ENCODE assay signal across 29 mouse cellular contexts in genomic region chr8:89107895-89108660, GRCm38 (mm10).
DNase-seq lines count a peak whose midpoint lies in the region; ATAC-seq lines count a peak whose summit lies in the region.
"Had no signal": no experiment of that assay in that cellular context is flagged by ENCODE, and none has a peak within 500 bp of the region (broad histone marks: within the 10 kb centered on the region; RNA-seq: fewer than 3 reads in every experiment).

No protein-coding gene starts in this region.

- no peaks in the 10 kb centered on the region for H3K36me3 ChIP-seq in kidney, embryonic 15.5 days
- no peaks in the 10 kb centered on the region for H3K36me3 ChIP-seq in limb, embryonic 10.5 days
- no peaks in the 10 kb centered on the region for H3K36me3 ChIP-seq in limb, embryonic 15.5 days
- H3K36me3 ChIP-seq in midbrain, embryonic 16.5 days (ENCODE audit: control insufficient read depth, insufficient read depth, low read length), result no peaks in the 10 kb centered on the region
- H3K36me3 ChIP-seq: embryonic facial prominence, embryonic 13.5 days; forebrain, embryonic 10.5 days; forebrain, embryonic 15.5 days; heart, embryonic 12.5 days; liver, embryonic 15.5 days; lung, embryonic 15.5 days; neural tube, embryonic 13.5 days had no signal

- peaks cover 24% of the 10 kb centered on the region for H3K4me1 ChIP-seq in kidney, embryonic 15.5 days
- H3K4me1 ChIP-seq in limb, embryonic 10.5 days, result peaks cover 27% of the 10 kb centered on the region
- peaks cover 14% of the 10 kb centered on the region for H3K4me1 ChIP-seq in limb, embryonic 15.5 days
- H3K4me1 ChIP-seq in midbrain, embryonic 16.5 days (ENCODE audit: control insufficient read depth, insufficient read depth, low read length), result no peaks in the 10 kb centered on the region
- H3K4me1 ChIP-seq: forebrain, embryonic 15.5 days; heart, embryonic 12.5 days; liver, embryonic 15.5 days; lung, embryonic 15.5 days had no signal

- H3K27ac ChIP-seq in kidney, embryonic 15.5 days, result peak overlapping the region; percentile 41
- peak overlapping the region; percentile 69 for H3K27ac ChIP-seq in limb, embryonic 10.5 days
- no peak overlapping the region; the same call in 1 of the 2 replicates for H3K27ac ChIP-seq in limb, embryonic 15.5 days
- no peak overlapping the region for H3K27ac ChIP-seq in midbrain, embryonic 16.5 days (ENCODE audit: low read length)
- H3K27ac ChIP-seq: embryonic facial prominence, embryonic 13.5 days; forebrain, embryonic 10.5 days; forebrain, embryonic 15.5 days; heart, adult 2 months; hindbrain, embryonic 14.5 days; liver, embryonic 15.5 days; lung, embryonic 15.5 days; neural tube, embryonic 13.5 days had no signal

- no peaks in the 10 kb centered on the region for H3K27me3 ChIP-seq in kidney, embryonic 15.5 days
- no peaks in the 10 kb centered on the region for H3K27me3 ChIP-seq in limb, embryonic 10.5 days (ENCODE audit: low read depth, poor library complexity, severe bottlenecking)
- H3K27me3 ChIP-seq in limb, embryonic 15.5 days, result no peaks in the 10 kb centered on the region
- H3K27me3 ChIP-seq in midbrain, embryonic 16.5 days (ENCODE audit: control insufficient read depth, insufficient read depth, low read depth, low read length), result no peaks in the 10 kb centered on the region
- H3K27me3 ChIP-seq: embryonic facial prominence, embryonic 13.5 days; forebrain, embryonic 15.5 days; heart, embryonic 12.5 days; liver, embryonic 15.5 days; lung, embryonic 15.5 days; neural tube, embryonic 13.5 days had no signal

- 25% methylated on average over 15 of the region's 15 CpGs for WGBS in kidney, embryonic 15.5 days
- 48% methylated on average over 15 of the region's 15 CpGs for WGBS in limb, embryonic 10.5 days
- WGBS in limb, embryonic 15.5 days, result 15% methylated on average over 15 of the region's 15 CpGs
- WGBS in midbrain, embryonic 16.5 days, result 73% methylated on average over 15 of the region's 15 CpGs

- H3K9ac ChIP-seq in kidney, embryonic 15.5 days, result no peak overlapping the region
- H3K9ac ChIP-seq in limb, embryonic 15.5 days, result no peak overlapping the region
- H3K9ac ChIP-seq in midbrain, embryonic 16.5 days (ENCODE audit: low read depth, low read length), result no peak overlapping the region
- H3K9ac ChIP-seq: embryonic facial prominence, embryonic 13.5 days; forebrain, embryonic 15.5 days; heart, embryonic 12.5 days; hindbrain, embryonic 14.5 days; liver, embryonic 15.5 days; lung, embryonic 15.5 days; neural tube, embryonic 13.5 days had no signal

- H3K4me3 ChIP-seq in kidney, embryonic 15.5 days (replicated peaks), result no peak overlapping the region
- H3K4me3 ChIP-seq in limb, embryonic 10.5 days, result peak overlapping the region; percentile 9; the same call in 1 of the 2 replicates
- H3K4me3 ChIP-seq in limb, embryonic 15.5 days, result no peak overlapping the region
- no peak overlapping the region for H3K4me3 ChIP-seq in midbrain, embryonic 16.5 days (ENCODE audit: low read depth, low read length)
- H3K4me3 ChIP-seq: embryonic facial prominence, embryonic 13.5 days; forebrain, embryonic 10.5 days; forebrain, embryonic 15.5 days; heart, adult 2 months; heart, embryonic 12.5 days; liver, embryonic 15.5 days; lung, embryonic 15.5 days; myocyte; neural tube, embryonic 13.5 days had no signal

- H3K4me2 ChIP-seq in kidney, embryonic 15.5 days, result peak overlapping the region; percentile 29
- 0 out of 2 replicates have a peak overlapping the region, but pooled peaks have one; percentile 10 for H3K4me2 ChIP-seq in limb, embryonic 15.5 days
- H3K4me2 ChIP-seq in midbrain, embryonic 16.5 days (ENCODE audit: low read length), result no peak overlapping the region
- H3K4me2 ChIP-seq: embryonic facial prominence, embryonic 13.5 days; forebrain, embryonic 15.5 days; heart, embryonic 12.5 days; hindbrain, embryonic 14.5 days; liver, embryonic 15.5 days; lung, embryonic 15.5 days; midbrain, embryonic 11.5 days; neural tube, embryonic 13.5 days had no signal

- no peak for DNase-seq in kidney, postnatal 10 days
- DNase-seq in embryo, embryonic 11.5 days (ENCODE audit: low read depth, low spot score), result peak; percentile 14
- peak; percentile 39 for DNase-seq in limb, embryonic 10.5 days (ENCODE audit: low spot score)
- no peak for DNase-seq in lung, adult 18-20 months
- DNase-seq: adrenal gland, postnatal 14 days; B cell, adult 2 months; cerebellum, adult 11 months; cerebellum, adult 9-10 months; cerebellum, postnatal 36 days; heart, adult 2 months; heart, postnatal 4 days; kidney, adult 18-20 months; layer of hippocampus, postnatal 36 days; thymus, adult 2 months; thymus, postnatal 36 days had no signal

- no peaks in the 10 kb centered on the region for H3K9me3 ChIP-seq in kidney, embryonic 15.5 days (replicated peaks)
- H3K9me3 ChIP-seq in limb, embryonic 10.5 days (replicated peaks), result no peaks in the 10 kb centered on the region
- H3K9me3 ChIP-seq in limb, embryonic 15.5 days, result no peaks in the 10 kb centered on the region
- no peaks in the 10 kb centered on the region for H3K9me3 ChIP-seq in midbrain, embryonic 16.5 days (replicated peaks; ENCODE audit: control insufficient read depth, low read length, poor library complexity, severe bottlenecking)
- H3K9me3 ChIP-seq: embryonic facial prominence, embryonic 13.5 days; forebrain, embryonic 10.5 days; forebrain, embryonic 15.5 days; liver, embryonic 15.5 days; lung, embryonic 15.5 days; neural tube, embryonic 13.5 days had no signal

- peak; percentile 76 for ATAC-seq in kidney, embryonic 15.5 days (replicated peaks; ENCODE audit: low FRiP score)
- ATAC-seq in limb, embryonic 15.5 days (ENCODE audit: insufficient number of reproducible peaks, low FRiP score, low TSS enrichment, low read depth), result no peak
- no peak for ATAC-seq in midbrain, embryonic 16.5 days
- ATAC-seq: forebrain, embryonic 15.5 days; inflammation-experienced regulatory T-cells, adult 6 months had no signal

Comparison
In these comparisons a context has a peak if more than half of its experiments do, and no peak if none do; other contexts are left out.
1. H3K27ac ChIP-seq: peak in kidney, embryonic 15.5 days (single experiment) and limb, embryonic 10.5 days (single experiment); none in limb, embryonic 15.5 days (single experiment) and midbrain, embryonic 16.5 days (single experiment).
2. DNase-seq: peak in embryo, embryonic 11.5 days (single experiment) and limb, embryonic 10.5 days (single experiment); none in kidney, postnatal 10 days (single experiment) and lung, adult 18-20 months (0 of 2).